Mouse (Mus musculus) adrenal gland, postnatal 10 days (tissue): Measurements from ENCODE around the gene Tecta. TPM values are rescaled to one million over a fixed set of nuclear protein-coding genes. Genes with fewer than 3 reads are reported as not detected.

Source experiments
- DNase-seq: peaks from one replicate; pipeline ENCODE4 v3.0.0; 2021; ENCODE audit warnings: mixed read lengths
- long read RNA-seq, 2 experiments: library from polyadenylated mRNA; stranded (forward); transcript quantifications; one replicate each; pipeline ENCODE4 v2.0.0; 2021
- total RNA-seq, 2 experiments: library from RNA; stranded (reverse); gene quantifications; 2 replicates each; pipeline ENCODE4 v1.2.3; 2021

The Tecta gene
- total RNA-seq, result under 1 TPM; 0.12 to 0.18 TPM
- long read RNA-seq, experiment 1, result 0 reads
- long read RNA-seq, experiment 2, result 0 reads

- no peak for DNase-seq
Observed at GRCm38 (mm10) chr9:42399829-42400228, at the start of gene Tecta. TSS of gene Tecta (minus strand) at chr9:42399929.

GRCm38 (mm10) chr9:42449043-42449442 is 49.3 kb upstream of the Tecta start:
- DNase-seq, result no peak

GRCm38 (mm10) chr9:42442100-42442499 is 42.4 kb upstream of the Tecta start:
- no peak for DNase-seq

GRCm38 (mm10) chr9:42441234-42441633 is 41.5 kb upstream of the Tecta start:
- DNase-seq, result no peak

GRCm38 (mm10) chr9:42439446-42439845 is 39.7 kb upstream of the Tecta start:
- no peak for DNase-seq

- no peak for DNase-seq
Observed at GRCm38 (mm10) chr9:42432155-42432554, 32.4 kb upstream of the Tecta start.

GRCm38 (mm10) chr9:42431606-42432005 is 31.9 kb upstream of the Tecta start:
- no peak for DNase-seq

GRCm38 (mm10) chr9:42428060-42428924 is 28.6 kb upstream of the Tecta start:
- no peak for DNase-seq

- no peak for DNase-seq
Observed at GRCm38 (mm10) chr9:42426661-42427358, 27.1 kb upstream of the Tecta start.

- DNase-seq, result no peak
Observed at GRCm38 (mm10) chr9:42423649-42424048, 23.9 kb upstream of the Tecta start.

GRCm38 (mm10) chr9:42419687-42420086 is 20.0 kb upstream of the Tecta start:
- no peak for DNase-seq

GRCm38 (mm10) chr9:42418786-42419185 is 19.1 kb upstream of the Tecta start:
- no peak for DNase-seq

- no peak for DNase-seq
Observed at GRCm38 (mm10) chr9:42417352-42417952, 17.7 kb upstream of the Tecta start.

- no peak for DNase-seq
Observed at GRCm38 (mm10) chr9:42415184-42415583, 15.5 kb upstream of the Tecta start.

- no peak for DNase-seq
Observed at GRCm38 (mm10) chr9:42413345-42413744, 13.6 kb upstream of the Tecta start.

- no peak for DNase-seq
Observed at GRCm38 (mm10) chr9:42411296-42411695, 11.6 kb upstream of the Tecta start.

- DNase-seq, result no peak
Observed at GRCm38 (mm10) chr9:42405736-42406135, 6.0 kb upstream of the Tecta start.

- no peak for DNase-seq
Observed at GRCm38 (mm10) chr9:42401486-42401885, 1.8 kb upstream of the Tecta start.

GRCm38 (mm10) chr9:42396141-42396540 is 3.6 kb downstream of the Tecta start:
- no peak for DNase-seq

GRCm38 (mm10) chr9:42394903-42395302 is 4.8 kb downstream of the Tecta start:
- no peak for DNase-seq

GRCm38 (mm10) chr9:42394321-42394720 is 5.4 kb downstream of the Tecta start:
- DNase-seq, result no peak

GRCm38 (mm10) chr9:42392927-42393326 is 6.8 kb downstream of the Tecta start:
- no peak for DNase-seq

- DNase-seq, result no peak
Observed at GRCm38 (mm10) chr9:42388490-42388889, 11.2 kb downstream of the Tecta start.
